Mouse (Mus musculus): Measurements from ENCODE around the gene Rnf43.
A peak's percentile ranks its signal among the peaks of the same experiment; 100 is the strongest.

Rnf43 gene

DNA sequence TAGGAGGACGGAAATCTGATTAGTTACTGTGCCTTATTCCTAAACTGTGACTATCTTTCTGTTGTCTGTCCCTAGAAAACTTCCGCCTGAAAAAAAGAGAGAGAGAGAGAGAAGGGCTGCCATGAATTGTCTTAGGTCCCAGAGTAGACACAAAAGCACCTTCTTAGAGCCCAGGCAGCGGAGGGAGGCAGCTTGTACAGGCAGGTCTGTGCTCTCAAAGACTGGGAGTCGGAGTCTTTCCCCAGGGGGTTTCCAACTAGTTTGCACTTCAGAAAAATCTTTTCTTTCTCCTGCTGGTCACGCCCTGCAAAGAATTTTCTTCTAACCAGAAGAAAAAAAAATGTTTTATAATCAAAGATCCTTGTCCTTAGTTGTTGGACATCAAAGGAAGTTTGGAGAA, 15.2 kb downstream of the Rnf43 start:
- no peak for DNase-seq (ENCODE audit: low spot score in 2 of 2)

DNA sequence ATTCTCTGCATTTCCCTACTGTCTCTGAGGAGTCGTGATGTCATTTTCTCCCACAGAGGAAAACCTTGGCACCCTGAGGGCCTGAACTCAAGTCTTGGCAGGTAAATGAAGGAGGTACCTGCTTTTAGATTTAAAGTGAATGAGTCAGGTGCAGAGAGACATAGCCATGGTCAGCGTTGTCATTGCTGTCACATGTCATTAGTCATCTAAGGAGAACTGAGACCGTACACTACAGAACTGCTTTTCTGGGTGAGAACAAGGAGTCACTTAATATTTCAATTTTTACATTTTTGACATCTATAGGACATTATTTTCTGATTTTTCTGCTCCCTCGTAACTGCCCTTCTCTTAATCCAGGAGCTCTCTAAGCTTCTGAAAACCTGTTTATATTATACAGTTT, 16.0 kb downstream of the Rnf43 start:
- no peak for DNase-seq (ENCODE audit: low spot score in 2 of 2)

DNA sequence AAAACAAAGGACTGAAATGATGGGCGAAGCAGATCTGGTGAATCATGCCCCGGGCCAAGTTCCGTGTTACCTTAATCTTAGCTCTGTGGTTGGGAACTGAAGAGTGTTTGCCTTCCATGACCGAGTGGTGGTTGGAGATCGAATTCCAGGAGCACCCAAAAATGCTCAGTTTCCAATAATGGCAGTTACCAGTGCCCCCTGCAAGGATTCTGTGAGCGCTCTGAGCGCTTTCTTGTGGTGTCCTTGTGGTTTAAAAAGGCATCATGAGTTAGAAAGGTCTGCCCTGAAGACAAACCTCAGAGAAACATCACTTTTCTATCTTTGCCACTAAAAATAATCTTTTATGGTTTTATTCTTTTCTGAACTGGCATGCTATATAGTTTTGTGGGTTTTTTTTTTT, 16.5 kb downstream of the Rnf43 start:
- DNase-seq (ENCODE audit: low spot score in 2 of 2): no peak

DNA sequence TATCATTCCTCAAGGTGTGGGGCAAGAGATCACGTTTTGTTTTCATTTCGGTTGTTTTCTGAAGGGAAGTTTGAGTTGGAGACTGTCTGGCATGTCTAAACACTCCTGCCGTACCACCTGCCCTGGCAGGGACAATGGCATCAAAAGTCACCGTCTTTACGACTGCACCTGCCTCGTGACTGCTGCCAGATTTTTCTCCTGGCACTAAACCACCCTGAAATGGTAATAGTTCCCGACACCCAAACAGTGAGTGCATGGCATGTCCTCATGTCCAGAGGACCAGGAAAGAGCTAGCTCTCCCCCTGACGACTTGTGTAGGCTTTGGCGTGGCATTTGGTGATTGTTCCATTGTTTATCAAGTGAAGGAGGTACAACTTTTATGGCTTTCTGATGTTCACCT, 18.3 kb downstream of the Rnf43 start:
- DNase-seq (ENCODE audit: low spot score in 2 of 2): no peak

DNA sequence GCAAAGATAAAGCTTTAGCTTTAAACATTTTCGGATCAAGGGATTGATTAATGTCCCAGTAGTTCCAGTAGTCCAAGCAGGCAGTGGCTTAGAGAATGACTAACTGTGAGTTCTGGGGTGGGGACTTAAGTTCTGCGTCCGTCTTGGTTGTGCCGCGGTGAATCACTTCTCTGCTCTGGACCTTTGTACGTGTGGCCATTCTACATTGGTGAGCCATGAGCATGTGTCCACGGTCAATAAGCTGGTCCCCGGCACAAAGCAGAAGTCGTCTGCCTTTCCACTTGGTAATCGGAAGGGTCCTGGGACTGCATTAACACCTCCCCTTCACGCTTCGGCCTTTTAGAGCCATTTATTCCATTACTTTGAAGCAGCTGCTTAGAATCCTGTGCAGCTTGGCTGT, 19.6 kb downstream of the Rnf43 start:
- DNase-seq (ENCODE audit: low spot score in 2 of 2): no peak

DNA sequence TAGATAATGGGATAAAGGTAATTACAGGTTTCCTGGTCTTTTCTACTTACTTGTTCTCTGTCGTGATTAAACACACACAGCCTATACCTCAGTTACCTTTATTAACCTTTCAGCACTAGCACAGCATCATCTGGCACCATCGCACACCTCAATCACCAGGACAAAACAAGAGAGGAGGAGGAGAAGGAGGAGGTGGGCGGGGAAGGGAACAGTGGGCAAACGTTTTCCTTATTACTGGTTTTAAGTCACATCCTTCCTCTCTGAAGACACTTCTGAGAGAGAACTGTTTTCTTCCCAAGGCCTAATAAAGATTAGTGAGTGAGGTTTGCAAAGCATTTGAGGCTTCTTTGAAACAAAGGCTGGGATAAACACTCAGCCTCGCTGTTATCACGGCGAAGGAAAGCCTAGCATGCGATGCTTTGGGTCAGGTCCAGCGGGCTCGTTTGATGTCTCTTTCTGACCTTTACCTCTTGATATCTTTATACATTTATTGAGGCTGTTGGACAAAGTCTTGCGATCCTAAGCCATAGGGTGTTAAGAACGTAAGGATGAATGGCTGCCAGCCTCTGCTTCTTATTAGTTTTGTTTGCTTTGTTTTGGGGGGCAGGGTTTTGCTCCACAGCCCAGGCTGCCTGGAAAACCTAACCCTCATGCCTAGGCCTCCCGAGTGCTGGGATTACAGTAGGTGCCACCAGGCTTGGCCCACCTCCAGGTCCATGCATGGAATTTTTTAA, 20.5 kb downstream of the Rnf43 start:
- no peak for DNase-seq (ENCODE audit: low spot score in 2 of 2)

DNA sequence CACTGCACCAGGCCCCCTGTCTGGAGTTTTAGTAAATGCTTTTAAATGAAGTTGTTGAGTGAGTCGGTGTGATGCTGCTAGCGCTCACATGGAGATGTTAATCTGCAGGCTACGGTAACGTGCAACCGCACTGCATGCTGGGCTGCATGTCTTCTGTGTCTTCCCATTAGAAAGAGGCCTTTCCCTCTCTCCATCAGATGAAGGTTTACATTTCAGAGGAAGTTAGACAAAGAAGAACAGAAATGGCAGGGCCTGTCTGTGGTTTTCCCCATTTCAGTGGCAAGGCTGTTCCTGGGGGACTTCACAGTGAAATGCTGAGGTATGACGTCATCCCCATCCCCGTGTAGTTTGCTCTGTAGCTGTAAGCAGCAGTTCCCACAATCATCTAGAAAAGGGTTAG, 23.9 kb downstream of the Rnf43 start:
- no peak for DNase-seq (ENCODE audit: low spot score in 2 of 2)

DNA sequence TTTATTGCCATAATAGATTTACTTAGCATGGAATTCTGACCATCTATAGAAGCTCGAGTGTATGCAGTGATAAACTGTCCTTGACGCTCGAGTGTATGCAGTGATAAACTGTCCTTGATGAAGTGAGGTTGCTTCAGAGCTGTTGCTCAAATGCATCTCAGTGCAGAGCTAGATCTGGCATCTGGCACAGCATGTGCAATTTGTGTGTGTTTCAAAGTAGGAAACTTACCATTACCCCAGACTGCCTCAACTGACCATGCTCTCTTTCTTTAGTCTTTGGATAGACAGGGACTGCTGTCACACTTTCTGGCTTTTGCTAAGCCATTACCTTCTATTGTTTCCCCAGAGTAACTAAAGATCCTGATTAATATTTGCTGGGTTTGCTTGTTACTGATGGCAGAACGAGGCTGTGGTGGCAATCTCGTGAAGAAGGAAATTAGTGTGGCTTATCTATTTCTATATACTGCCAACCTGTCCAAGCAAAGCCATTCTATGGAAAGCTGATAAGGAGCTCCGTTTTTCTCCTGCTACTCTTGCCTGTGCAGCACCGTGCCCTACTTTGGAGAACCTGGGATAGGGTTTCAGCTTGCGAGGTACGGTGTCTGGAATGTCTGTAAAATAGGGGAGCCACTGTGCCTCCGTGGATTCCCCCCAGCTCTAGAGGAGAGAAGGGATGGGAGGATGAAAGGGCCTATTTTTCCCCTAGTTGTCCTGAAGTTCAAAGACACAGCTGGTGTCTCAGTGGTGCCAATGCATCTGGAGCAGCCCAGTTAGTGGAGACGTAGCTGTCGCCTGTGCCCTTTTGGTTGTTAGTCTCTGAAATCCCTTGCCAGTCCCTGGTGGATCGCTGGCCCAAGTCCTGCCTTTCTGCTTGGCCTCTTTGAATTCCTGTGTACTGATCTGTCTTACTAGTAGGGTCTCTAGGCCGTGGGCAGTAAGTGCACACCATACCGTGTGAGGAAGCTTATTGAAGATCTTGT, 25.0 kb downstream of the Rnf43 start:
- DNase-seq (ENCODE audit: low spot score in 2 of 2): no peak

DNA sequence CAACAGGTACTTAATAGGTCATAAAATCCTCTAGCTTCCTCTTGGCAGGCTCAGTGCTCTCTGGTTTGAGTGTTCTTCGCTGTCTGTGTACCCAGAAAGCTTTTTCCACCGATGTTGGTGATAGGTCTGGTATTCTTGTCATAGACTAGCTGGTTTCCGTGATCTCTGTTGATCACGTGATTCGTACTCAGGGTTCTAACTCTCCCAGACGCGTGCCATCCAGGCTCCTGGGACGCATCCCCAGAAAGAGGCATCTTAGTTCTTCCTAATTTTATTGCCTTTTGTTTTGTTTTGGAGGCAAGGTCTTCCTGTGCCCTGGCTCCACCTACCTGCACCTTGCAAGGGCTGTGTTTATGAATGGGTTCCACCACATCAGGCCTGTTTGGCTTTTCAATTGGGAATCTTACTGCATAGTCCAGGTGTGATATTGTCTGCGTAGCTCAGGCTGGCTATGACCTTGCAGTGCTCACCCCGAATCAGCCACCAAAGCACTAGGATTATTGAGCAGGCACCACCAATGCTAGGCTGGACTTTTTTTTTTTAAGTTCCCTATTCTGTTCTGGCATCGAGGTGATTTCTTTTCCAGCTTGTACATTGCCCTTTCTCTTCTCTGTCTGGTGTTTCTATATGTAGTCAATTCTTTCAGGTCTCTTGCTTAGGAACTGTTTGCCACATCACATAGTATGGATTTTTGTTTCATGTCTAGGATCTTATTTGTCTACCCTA, 26.1 kb downstream of the Rnf43 start:
- DNase-seq (ENCODE audit: low spot score in 2 of 2): no peak

DNA sequence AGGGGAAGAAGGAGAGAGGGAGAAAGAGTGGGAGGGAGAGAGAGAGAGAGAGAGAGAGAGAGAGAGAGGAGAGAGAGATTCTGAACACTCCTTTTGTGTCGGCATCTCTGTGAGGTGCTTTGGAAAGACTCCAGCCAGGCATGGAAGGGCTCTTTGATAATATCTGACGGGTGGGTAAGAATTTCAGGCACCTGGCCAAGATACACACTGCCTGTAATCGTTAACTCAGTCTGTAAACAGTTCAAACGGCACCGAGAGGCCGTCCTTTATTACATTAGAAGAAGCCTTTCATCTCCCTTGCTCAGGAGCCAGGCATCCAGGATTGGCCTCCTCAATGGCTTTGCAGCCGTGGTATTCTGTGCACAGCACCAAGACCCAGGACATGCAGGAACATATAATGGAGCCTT, 26.9 kb downstream of the Rnf43 start:
- peak in 1 of 2 experiments; percentile 18 for DNase-seq (ENCODE audit: low spot score in 2 of 2)

DNA sequence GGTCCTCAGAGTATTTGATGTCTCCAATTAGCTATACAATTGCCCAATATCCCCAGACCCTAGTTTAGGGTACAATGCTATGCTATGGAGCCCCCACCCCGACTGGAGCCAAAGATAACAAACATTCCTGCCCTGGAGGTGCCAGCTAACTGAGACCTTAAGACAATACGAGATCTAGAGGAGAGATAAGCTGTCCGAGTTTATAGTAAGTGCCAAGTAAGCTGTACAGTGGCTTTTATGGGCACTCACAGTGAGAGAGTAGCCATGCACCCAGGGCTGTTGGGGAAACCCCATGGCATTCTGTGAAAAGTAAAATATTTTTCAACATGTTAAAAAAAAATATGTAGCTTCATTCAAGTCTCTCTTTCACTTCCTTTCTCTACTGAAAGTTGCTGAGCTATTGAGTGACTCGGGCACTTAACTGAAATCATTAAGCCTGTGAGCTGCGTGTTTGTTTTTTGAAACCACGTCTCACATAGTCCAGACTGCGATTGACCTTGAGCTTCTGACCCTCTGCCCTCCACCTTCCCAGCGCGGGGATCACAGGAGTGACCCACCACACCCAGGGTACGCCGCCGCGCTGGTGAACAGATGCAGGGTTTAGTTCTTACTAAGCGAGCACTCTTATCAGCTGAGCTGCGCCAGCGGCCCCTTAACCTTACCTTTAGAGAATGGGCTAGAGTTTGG, 27.7 kb downstream of the Rnf43 start:
- DNase-seq (ENCODE audit: low spot score in 2 of 2): no peak

DNA sequence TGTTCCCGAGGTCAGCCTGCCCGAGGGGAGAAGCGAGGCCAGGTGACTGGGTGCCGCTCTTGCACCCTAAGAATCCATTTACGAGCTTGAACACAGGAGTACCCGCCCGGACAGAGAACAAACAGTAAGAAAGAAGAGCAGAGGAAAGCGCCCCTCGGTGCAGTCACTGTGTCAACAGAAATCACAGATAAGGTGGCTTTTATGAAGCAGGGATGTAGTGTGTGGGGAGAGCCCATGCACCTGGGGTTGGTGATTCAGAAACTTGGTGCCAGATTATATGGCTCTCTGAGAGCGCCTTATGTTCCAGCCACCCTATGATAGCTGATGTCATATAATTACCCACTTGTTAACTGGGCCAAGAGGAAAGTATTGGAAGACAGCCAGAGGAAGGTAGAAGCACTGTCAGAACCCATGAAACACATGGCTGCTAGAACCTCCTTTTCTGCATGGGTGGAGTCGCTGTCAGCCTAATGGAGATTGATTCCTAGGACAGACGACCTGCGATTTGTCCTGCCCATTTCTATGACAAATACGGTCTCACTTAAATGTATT, 34.7 kb downstream of the Rnf43 start:
- no peak for DNase-seq (ENCODE audit: low spot score in 2 of 2)

DNA sequence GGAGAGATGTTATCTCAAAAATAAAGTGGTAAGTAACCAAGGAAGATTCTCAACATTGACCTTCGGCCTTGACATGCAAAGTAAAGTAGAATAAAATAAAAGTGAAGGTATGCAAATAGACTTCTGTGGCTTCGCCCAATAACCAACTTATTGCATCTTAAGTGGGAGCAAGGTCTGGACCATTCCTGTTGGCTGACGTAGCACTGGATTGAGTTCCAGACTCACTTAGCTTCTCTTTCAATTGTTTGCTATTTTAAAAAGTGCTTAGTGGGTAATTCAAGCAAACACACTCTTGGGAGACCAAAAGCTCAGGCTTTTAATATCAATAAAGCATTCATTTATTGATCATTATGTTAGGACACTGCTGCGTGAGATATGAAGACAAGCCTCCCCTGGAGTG, 35.6 kb downstream of the Rnf43 start:
- DNase-seq (ENCODE audit: low spot score in 2 of 2): no peak

DNA sequence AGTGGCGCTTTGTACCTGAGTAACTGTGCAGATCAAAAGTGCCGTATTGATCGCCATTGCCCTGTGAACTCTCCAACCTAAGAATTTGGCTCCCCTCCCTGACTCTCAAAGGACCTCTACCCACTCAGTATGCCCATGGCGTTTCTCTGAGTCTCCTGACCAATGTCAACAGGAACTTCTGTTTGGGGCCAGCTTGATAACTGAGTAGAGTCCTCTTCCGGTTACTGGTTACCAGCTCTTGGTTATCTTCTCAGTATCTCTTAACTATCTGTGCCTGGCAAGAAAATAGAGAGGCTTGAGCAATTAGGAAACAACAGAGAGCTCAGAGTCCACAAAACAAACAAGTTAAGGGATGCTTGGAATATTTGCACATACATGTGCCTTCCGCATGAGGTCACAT, 38.6 kb downstream of the Rnf43 start:
- no peak for DNase-seq (ENCODE audit: low spot score in 2 of 2)

DNA sequence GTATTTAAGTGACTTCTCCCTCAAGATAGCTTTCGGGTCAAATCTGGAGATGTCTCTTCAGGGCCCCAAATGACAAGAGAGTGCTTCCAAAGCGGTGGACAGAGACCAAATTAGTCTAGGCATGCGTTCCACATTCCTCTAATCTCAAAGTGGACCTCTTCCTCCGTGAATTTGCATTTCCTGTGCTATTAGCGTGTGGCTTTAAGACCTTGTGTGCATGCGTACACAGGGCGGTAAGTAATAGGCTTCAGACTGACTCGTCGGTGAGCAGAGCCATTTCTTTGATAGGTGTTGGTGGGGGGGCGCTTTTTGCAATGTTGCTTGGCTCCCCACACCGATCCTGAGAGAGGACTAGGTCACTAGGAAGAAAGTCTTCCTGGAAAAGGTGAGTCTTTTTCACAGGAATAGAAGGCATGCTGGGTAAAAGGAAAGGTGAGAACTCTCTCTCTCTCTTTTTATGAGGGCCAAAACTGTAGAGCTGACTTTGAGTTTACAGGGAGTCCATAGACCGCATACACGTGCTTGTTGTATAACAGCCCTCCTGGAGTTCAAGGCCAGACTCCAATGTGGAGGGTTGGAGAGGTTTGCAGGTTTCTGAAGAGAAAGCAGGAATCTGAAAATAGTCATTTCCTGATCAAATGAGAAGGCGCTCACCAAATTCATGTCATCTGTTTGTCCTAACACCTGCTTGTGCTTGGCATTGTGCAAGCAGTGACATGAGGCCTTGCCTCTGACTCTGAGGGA, 39.5 kb downstream of the Rnf43 start:
- no peak for DNase-seq (ENCODE audit: low spot score in 2 of 2)

DNA sequence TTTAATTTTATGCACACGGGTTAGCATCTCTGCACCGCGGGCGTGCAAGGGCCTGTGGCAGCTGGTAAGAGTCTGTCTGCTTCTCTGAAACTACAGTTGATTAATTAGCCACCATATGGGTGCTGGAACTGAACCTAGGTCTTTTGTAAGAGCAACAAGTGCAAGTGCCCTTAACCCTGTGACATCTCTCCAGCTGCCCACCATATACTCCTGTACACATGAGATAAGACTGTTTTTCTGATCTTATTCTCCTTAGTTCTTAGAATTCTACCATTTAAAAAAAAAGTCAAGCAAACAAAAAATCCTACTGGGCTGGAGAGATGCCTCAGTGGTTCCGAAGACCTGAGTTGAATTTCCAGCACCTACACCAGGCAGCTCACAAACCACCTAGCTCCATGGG, 41.1 kb downstream of the Rnf43 start:
- DNase-seq (ENCODE audit: low spot score in 2 of 2): no peak

DNA sequence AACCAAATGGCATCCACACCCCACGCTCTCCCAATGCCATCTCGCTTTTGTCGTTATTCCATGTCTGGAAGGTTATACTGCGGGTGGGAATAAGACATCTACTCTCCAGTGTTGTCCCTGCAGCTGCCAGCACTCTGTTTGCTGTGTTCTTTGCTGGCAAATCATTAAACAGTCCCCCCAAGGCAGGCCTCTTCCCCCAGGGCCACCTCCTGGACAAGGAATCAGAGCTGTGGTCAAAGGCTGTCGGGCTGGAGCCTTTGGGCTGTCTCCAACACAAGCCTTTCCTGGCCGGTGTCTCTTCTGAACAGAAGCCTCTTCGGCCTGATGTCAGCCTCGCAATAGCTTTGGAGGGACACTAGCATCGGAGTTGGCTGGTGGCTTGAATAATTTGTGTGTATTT, 41.8 kb downstream of the Rnf43 start:
- no peak for DNase-seq (ENCODE audit: low spot score in 2 of 2)

DNA sequence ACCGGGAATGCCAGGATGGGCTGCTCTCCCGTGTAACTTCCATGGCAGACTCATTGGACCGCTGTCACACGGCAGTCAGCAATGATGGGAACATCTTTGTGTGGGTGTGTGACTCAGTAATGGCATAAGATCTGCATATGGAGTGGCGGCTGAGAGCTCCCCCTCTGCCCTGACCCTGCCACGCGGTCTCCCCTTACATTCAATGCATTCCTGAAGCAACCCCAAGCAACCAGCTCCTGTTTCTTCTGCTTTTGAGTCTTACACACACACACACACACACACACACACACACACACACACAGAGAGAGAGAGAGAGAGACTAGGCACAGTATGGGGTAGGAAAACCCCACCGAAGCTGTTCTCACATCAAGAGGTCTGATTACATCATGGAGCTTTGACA, 45.0 kb downstream of the Rnf43 start:
- no peak for DNase-seq (ENCODE audit: low spot score in 2 of 2)

DNA sequence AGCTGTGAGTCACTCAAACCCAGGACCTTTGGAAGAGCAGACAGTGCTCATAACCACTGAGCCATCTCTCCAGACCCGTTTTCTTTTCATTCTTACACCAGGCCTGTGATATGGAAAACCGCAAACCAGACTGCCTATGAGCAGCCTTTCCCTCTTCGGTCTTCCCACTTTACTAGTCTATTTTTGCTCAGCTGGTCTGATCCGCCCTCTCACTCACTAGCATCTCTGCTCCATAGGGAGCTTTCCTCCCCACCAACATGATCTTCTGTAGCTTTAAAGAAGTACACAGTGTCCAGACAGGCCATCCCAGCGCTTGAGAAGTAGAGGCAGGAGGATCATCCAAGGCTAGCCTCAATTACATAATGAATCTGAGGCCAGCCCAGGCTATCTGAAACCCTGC, 46.5 kb downstream of the Rnf43 start:
- DNase-seq (ENCODE audit: low spot score in 2 of 2): no peak

DNA sequence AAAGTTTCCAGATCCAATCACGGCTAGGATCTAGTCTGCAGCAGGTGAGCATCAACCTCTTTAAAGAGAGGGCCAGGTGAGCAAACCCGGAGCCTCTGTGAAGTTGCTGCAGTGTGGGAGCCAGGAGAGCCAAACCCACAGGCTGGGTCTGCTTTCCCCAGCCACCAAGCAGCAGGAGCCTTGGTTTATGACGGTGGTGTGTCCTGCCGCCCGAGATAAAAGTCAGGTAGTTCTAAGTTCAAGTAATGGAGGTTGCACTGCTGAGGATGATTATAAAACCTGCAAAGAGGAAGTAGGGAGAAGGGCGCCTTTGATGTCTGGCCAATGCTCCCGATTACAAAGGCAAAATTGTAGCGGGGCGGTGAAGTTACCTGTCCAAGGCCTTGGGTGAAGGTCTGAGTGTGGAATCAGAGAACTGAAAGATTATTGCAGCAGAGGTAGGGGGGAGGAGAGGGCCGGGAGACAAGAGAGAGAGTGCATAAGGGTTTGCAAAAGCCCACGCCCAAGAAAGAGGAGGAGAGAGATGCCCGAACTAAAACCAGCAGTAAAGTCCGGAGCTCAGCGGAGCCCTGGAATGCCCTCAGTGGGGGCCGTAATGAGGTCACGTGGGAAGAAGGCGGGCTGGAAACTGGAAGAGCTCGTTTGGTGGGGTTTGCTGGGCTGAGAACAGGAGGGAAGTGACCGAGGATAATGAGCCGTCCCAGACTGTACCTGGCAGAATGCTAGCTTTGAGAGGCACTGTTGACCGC, 47.2 kb downstream of the Rnf43 start:
- no peak for DNase-seq (ENCODE audit: low spot score in 2 of 2)

All from right cerebral cortex, adult 2 months (tissue).